Mouse (Mus musculus) heart, adult 2 months (tissue): ENCODE measurements around the gene Col6a5. TPM values are rescaled to one million over a fixed set of nuclear protein-coding genes. Genes with fewer than 3 reads are reported as not detected.

Experiments used
- DNase-seq, 2 experiments: peaks; one replicate each; pipeline ENCODE4 v3.0.0; 2021
- H3K27ac ChIP-seq: fragments of 200-600 bp; 2 replicates; pipeline ENCODE4 v1.8.1; 2022
- H3K27me3 ChIP-seq: fragments of 200-500 bp; 2 replicates; pipeline ENCODE4 v1.6.1; 2012; ENCODE audit warnings: mild to moderate bottlenecking, low read length, inconsistent platforms, mixed read lengths; ENCODE audit not compliant: control insufficient read depth, insufficient read depth
- H3K36me3 ChIP-seq: fragments of 200-500 bp; 2 replicates; pipeline ENCODE4 v1.6.1; 2012; ENCODE audit warnings: low read length, inconsistent platforms; ENCODE audit not compliant: control insufficient read depth, insufficient read depth
- H3K4me1 ChIP-seq: fragments of 200-500 bp; 2 replicates; pipeline ENCODE4 v1.6.1; 2011; ENCODE audit warnings: low read length; ENCODE audit not compliant: control insufficient read depth, insufficient read depth
- H3K4me3 ChIP-seq: fragments of 200-600 bp; 2 replicates; pipeline ENCODE4 v1.8.1; 2022
- H3K79me2 ChIP-seq: fragments of 200-500 bp; replicated peaks from 2 replicates; pipeline ENCODE4 v1.6.1; 2012; ENCODE audit warnings: mild to moderate bottlenecking, inconsistent platforms, low read length, moderate library complexity, mixed read lengths; ENCODE audit not compliant: control insufficient read depth, insufficient read depth
- H3K9ac ChIP-seq: fragments of 200-500 bp; 2 replicates; pipeline ENCODE4 v1.6.1; 2012; ENCODE audit warnings: low read depth, mild to moderate bottlenecking, control low read depth, inconsistent platforms, low read length, mixed read lengths
- CTCF ChIP-seq: fragments of 200-600 bp; IDR thresholded peaks from 2 replicates; pipeline ENCODE4 v1.8.1; 2022; ENCODE audit warnings: antibody characterized with exemption, mild to moderate bottlenecking, moderate library complexity
- EP300 ChIP-seq: fragments of 200-500 bp; IDR thresholded peaks from 2 replicates; pipeline ENCODE4 v1.6.1; 2011; ENCODE audit warnings: low read depth, low read length, control low read depth; ENCODE audit not compliant: insufficient read depth
- POLR2A ChIP-seq: fragments of 200-500 bp; IDR thresholded peaks from 2 replicates; pipeline ENCODE4 v1.6.1; 2011; ENCODE audit warnings: mild to moderate bottlenecking, low read depth, low read length, control low read depth; ENCODE audit not compliant: insufficient read depth
- WGBS: fragments of 180-500 bp; shearing (Covaris S2); methylation state at CpG from one replicate; pipeline ENCODE4 v1.1.7; 2018; 5-methylcytosine and 5-hydroxymethylcytosine counted together
- intact Hi-C: fragments of 180-260 bp; cut with DNase I; formaldehyde crosslinking; loops from one replicate; pipeline ENCODE4 v1.15.1; 2025
- polyA plus RNA-seq: library from polyadenylated mRNA; depleted of rRNA; stranded (reverse); fragments of >200 nt; gene quantifications from 2 replicates; pipeline ENCODE4 v1.2.3, GENCODE M21; 2012
- total RNA-seq, 2 experiments: library from RNA; stranded (reverse); gene quantifications; 2 replicates each; pipeline ENCODE4 v1.2.3; 2021

Gene Col6a5
- total and polyA plus RNA-seq, 3 experiments = 0.09 to 0.50 (median 0.14) TPM

DNA sequence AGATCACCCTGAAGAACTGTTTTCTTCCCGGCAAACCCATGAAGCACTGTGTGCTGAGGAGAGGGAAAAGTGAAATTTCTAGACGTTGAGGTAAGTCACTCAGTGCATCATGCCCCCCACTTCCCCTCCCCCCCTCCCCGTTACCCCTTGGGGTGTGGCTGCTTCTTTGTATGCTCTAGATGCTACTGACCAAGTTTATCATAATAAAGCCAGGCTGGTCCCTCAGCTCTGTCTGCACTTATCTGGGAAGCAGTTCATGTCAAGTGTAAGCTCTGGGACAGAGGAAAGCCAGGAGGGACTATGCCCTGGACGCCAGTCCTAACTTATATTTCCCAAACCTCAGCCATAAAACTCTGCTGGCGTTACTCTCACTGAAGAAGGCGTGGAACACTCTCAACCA is 53.0 kb downstream of the Col6a5 start:
- H3K4me3 ChIP-seq = no peak overlapping the region
- intact Hi-C loops = no loop called here

GRCm38 (mm10) chr9:105887521-105887920 is 72.9 kb downstream of the Col6a5 start:
- Histone ChIP-seq H3K9ac (no peak overlapping the region), H3K4me3 (no peak overlapping the region), H3K27ac (no peak overlapping the region), H3K79me2 (no peaks in the 10 kb centered on the region), H3K27me3 (no peaks in the 10 kb centered on the region), H3K36me3 (no peaks in the 10 kb centered on the region), H3K4me1 (no peaks in the 10 kb centered on the region)
- DNase-seq = no peak
- intact Hi-C loops = no loop called here
- WGBS = 26% methylated on average over 2 of the region's 2 CpGs
- TF ChIP-seq CTCF (no peak), POLR2A (no peak), EP300 (no peak)

More for the DNA sequence above, 53.0 kb downstream of the Col6a5 start:
- Histone ChIP-seq H3K9ac (no peak overlapping the region), H3K27me3 (no peaks in the 10 kb centered on the region), H3K27ac (no peak overlapping the region), H3K79me2 (no peaks in the 10 kb centered on the region), H3K4me1 (no peaks in the 10 kb centered on the region), H3K36me3 (no peaks in the 10 kb centered on the region)
- WGBS = 67% methylated on average over 6 of the region's 6 CpGs
- no peak for DNase-seq
- TF ChIP-seq CTCF = no peak
- no peak for TF ChIP-seq EP300
- no peak for TF ChIP-seq POLR2A

GRCm38 (mm10) chr9:105884656-105885430 is 75.6 kb downstream of the Col6a5 start:
- H3K9ac ChIP-seq = no peak overlapping the region
- WGBS = 71% methylated on average over 17 of the region's 17 CpGs
- no peaks in the 10 kb centered on the region for H3K4me1 ChIP-seq
- TF ChIP-seq EP300 = no peak
- TF ChIP-seq CTCF = no peak
- no peak for TF ChIP-seq POLR2A
- H3K27ac ChIP-seq = no peak overlapping the region
- no peaks in the 10 kb centered on the region for H3K79me2 ChIP-seq
- intact Hi-C loops = no loop called here
- H3K4me3 ChIP-seq = no peak overlapping the region
- H3K36me3 ChIP-seq = no peaks in the 10 kb centered on the region
- no peak for DNase-seq
- no peaks in the 10 kb centered on the region for H3K27me3 ChIP-seq

DNA sequence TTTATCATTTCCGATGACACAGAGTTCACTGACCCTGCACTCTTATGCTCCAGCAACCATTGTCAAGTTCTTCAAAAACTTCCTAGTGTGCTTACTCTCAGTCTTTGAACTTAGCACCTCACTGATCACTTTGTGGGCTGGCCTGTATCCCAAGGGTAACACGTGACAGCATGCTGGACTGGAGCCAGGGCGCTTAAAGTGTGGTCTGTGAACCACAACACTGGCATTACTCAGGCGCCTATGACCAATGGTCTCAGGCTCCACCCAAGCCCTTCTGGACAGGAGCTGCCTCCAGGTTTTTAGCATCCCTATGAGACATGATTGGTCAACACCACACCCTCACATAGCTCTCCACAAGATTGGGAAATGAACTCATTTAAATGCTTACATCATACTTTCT is 79.7 kb downstream of the Col6a5 start:
- TF ChIP-seq EP300 (no peak), CTCF (no peak), POLR2A (no peak)
- no peaks in the 10 kb centered on the region for H3K4me1 ChIP-seq
- H3K79me2 ChIP-seq = no peaks in the 10 kb centered on the region
- intact Hi-C loops = no loop called here
- H3K4me3 ChIP-seq = no peak overlapping the region
- H3K27me3 ChIP-seq = no peaks in the 10 kb centered on the region
- H3K9ac ChIP-seq = no peak overlapping the region
- peak in 1 of 2 experiments; percentile 8 for DNase-seq
- H3K36me3 ChIP-seq = no peaks in the 10 kb centered on the region
- no peak overlapping the region for H3K27ac ChIP-seq
- WGBS = 47% methylated on average over 4 of the region's 4 CpGs

GRCm38 (mm10) chr9:105878365-105879108 is 81.9 kb downstream of the Col6a5 start:
- 65% methylated on average over 11 of the region's 11 CpGs for WGBS
- no peak overlapping the region for H3K4me3 ChIP-seq
- TF ChIP-seq EP300 (no peak), POLR2A (no peak), CTCF (no peak)
- no peak overlapping the region for H3K9ac ChIP-seq
- DNase-seq = no peak
- H3K79me2 ChIP-seq = no peaks in the 10 kb centered on the region
- no peaks in the 10 kb centered on the region for H3K4me1 ChIP-seq
- intact Hi-C loops = no loop called here
- no peak overlapping the region for H3K27ac ChIP-seq
- no peaks in the 10 kb centered on the region for H3K36me3 ChIP-seq
- H3K27me3 ChIP-seq = no peaks in the 10 kb centered on the region

GRCm38 (mm10) chr9:105876124-105876523 is 84.3 kb downstream of the Col6a5 start:
- H3K27me3 ChIP-seq = no peaks in the 10 kb centered on the region
- H3K4me1 ChIP-seq = no peaks in the 10 kb centered on the region
- H3K4me3 ChIP-seq = no peak overlapping the region
- TF ChIP-seq POLR2A = no peak
- TF ChIP-seq EP300 = no peak
- TF ChIP-seq CTCF = no peak
- 83% methylated on average over 4 of the region's 4 CpGs for WGBS
- no peaks in the 10 kb centered on the region for H3K36me3 ChIP-seq
- DNase-seq = no peak
- intact Hi-C loops = no loop called here
- H3K9ac ChIP-seq = no peak overlapping the region
- H3K27ac ChIP-seq = no peak overlapping the region
- no peaks in the 10 kb centered on the region for H3K79me2 ChIP-seq
